Comparison of ENCODE assay signal across 9 mouse cellular contexts in the genomic region with DNA sequence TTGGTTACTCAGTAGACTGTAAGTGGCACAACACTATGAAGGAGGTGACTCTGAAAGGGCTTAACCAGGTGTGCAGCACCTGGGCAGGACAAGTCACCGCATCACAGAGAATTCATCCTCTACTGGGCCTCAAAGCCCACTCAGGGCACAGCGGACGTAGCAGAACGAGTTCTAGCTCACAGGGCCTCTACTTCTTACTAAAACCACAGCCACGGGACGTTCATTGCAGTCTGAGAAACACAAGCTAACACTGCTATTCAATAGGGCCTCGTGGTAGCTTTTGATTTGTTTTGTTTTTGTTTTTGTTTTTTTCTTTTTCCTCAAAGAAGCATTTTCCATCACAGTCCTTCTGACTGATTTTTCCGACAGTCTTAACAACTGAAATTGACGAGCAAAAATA.
"Had no signal": no experiment of that assay in that cellular context is flagged by ENCODE, and none has a peak within 500 bp of the region (broad histone marks: within the 10 kb centered on the region; RNA-seq: fewer than 3 reads in every experiment).

No protein-coding gene starts in this region.

- DNase-seq: kidney, adult 2 months; kidney, postnatal 14 days; lung, embryonic 14.5 days; lung, postnatal 4 days; midbrain, embryonic 14.5 days; retina, postnatal 1 day; right cerebral cortex, postnatal 14 days had no signal

- ATAC-seq: intestine, embryonic 16.5 days; liver, embryonic 12.5 days had no signal
